ENCODE assay signal across 11 mouse cellular contexts in the genomic region with DNA sequence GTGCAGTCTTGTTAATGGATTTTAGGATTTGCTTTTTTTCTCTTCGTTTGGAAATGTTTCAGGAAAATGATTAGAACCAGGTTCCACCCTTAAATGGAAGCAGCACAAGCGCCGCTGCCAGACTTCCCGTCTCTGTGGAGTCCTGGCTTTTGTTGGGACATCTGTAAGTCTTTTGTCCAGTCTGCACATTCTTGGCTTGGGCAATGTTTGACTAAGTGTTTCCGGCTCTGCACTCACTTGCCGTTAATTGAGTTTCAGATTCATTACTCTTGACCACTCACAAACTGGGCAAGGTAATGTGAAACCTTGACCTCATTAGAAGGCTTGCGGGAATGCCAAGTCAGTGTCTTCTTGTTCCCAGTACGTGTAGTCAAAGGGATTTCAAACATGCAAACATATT. TPM values are rescaled to one million over a fixed set of nuclear protein-coding genes. Genes with fewer than 3 reads are reported as not detected.
DNase-seq lines count a peak whose midpoint lies in the region; ATAC-seq lines count a peak whose summit lies in the region.
"Had no signal": no experiment of that assay in that cellular context is flagged by ENCODE, and none has a peak within 500 bp of the region (broad histone marks: within the 10 kb centered on the region; RNA-seq: fewer than 3 reads in every experiment).

No protein-coding gene starts in this region.

- H3K36me3 ChIP-seq in midbrain, embryonic 16.5 days (ENCODE audit: control insufficient read depth, insufficient read depth, low read length) = peaks cover 15% of the 10 kb centered on the region
- peaks cover 13% of the 10 kb centered on the region for H3K36me3 ChIP-seq in hindbrain, embryonic 16.5 days (ENCODE audit: control insufficient read depth, insufficient read depth, low read length)

- no peak for ATAC-seq in midbrain, embryonic 16.5 days
- ATAC-seq in hindbrain, embryonic 16.5 days = no peak

- intact Hi-C loops in left cerebral cortex, postnatal 25 days (cut with DNase I) = loop anchor here (10.0 kb wide), 1 partner anchor 216 kb away; no protein-coding TSS in a partner anchor

- DNase-seq in retina, postnatal 1 day = peak; percentile 23
- DNase-seq in retina, embryonic 14.5 days (ENCODE audit: low spot score) = no peak
- DNase-seq in gastrocnemius, postnatal 25 days = peak; percentile 46
- peak; percentile 53 for DNase-seq in kidney, postnatal 10 days
- DNase-seq in yolk sac, embryonic 10.5 days (ENCODE audit: low spot score) = peak; percentile 75
- no peak for DNase-seq in left cerebral cortex, postnatal 25 days (ENCODE audit: low spot score in 2 of 2)
- DNase-seq: right cerebral cortex, postnatal 14 days had no signal

- WGBS in midbrain, embryonic 16.5 days = 77% methylated on average over 8 of the region's 8 CpGs
- WGBS in hindbrain, embryonic 16.5 days = 54% methylated on average over 8 of the region's 8 CpGs

- H3K4me1 ChIP-seq in midbrain, embryonic 16.5 days (ENCODE audit: control insufficient read depth, insufficient read depth, low read length) = no peaks in the 10 kb centered on the region
- H3K4me1 ChIP-seq in hindbrain, embryonic 16.5 days (ENCODE audit: control insufficient read depth, insufficient read depth, low read depth, low read length) = no peaks in the 10 kb centered on the region

- H3K4me3 ChIP-seq in midbrain, embryonic 16.5 days (ENCODE audit: low read depth, low read length) = no peak overlapping the region
- no peak overlapping the region for H3K4me3 ChIP-seq in hindbrain, embryonic 16.5 days (ENCODE audit: low read length)
- H3K4me3 ChIP-seq: erythroblast, embryonic 14.5 days had no signal

- H3K27ac ChIP-seq in midbrain, embryonic 16.5 days (ENCODE audit: low read length) = no peak overlapping the region
- no peak overlapping the region for H3K27ac ChIP-seq in hindbrain, embryonic 16.5 days (ENCODE audit: low read depth, low read length)

- no peaks in the 10 kb centered on the region for H3K9me3 ChIP-seq in midbrain, embryonic 16.5 days (replicated peaks; ENCODE audit: control insufficient read depth, low read length, poor library complexity, severe bottlenecking)
- no peaks in the 10 kb centered on the region for H3K9me3 ChIP-seq in hindbrain, embryonic 16.5 days (ENCODE audit: control insufficient read depth, low read length)
- H3K9me3 ChIP-seq: G1E had no signal

- H3K4me2 ChIP-seq in midbrain, embryonic 16.5 days (ENCODE audit: low read length) = no peak overlapping the region
- no peak overlapping the region for H3K4me2 ChIP-seq in hindbrain, embryonic 16.5 days (ENCODE audit: low read length)

- no peak overlapping the region for H3K9ac ChIP-seq in midbrain, embryonic 16.5 days (ENCODE audit: low read depth, low read length)
- no peak overlapping the region for H3K9ac ChIP-seq in hindbrain, embryonic 16.5 days (ENCODE audit: low read depth, low read length)

- H3K27me3 ChIP-seq in midbrain, embryonic 16.5 days (ENCODE audit: control insufficient read depth, insufficient read depth, low read depth, low read length) = no peaks in the 10 kb centered on the region
- H3K27me3 ChIP-seq in hindbrain, embryonic 16.5 days (replicated peaks; ENCODE audit: control insufficient read depth, insufficient read depth, low read length) = no peaks in the 10 kb centered on the region

RNA-seq across cellular contexts. Expression of a gene that starts 29.8 kb away (rescaled TPM):
- 10 to 100 TPM; 21.0 to 22.7 TPM for total RNA-seq in gastrocnemius, postnatal 25 days (2021)
- 10 to 100 TPM; 26.1 to 28.2 TPM for total RNA-seq in left cerebral cortex, postnatal 25 days (2021)
- 28.0 and 28.6 TPM in 2 replicates for polyA plus RNA-seq in midbrain, embryonic 16.5 days (2015; fragmentation: Nextera tagmentation; extraction: Ambion mirVana)
- polyA plus RNA-seq in hindbrain, embryonic 16.5 days (2015; fragmentation: Nextera tagmentation; extraction: Ambion mirVana) = 24.7 and 28.9 TPM in 2 replicates

RNA-seq across cellular contexts. Expression of a gene that starts 56.0 kb away (rescaled TPM):
- total RNA-seq in gastrocnemius, postnatal 25 days (2021) = not detected
- total RNA-seq in left cerebral cortex, postnatal 25 days (2021) = 100 to 1,000 TPM; 177 to 186 TPM
- 165 and 194 TPM in 2 replicates for polyA plus RNA-seq in midbrain, embryonic 16.5 days (2015; fragmentation: Nextera tagmentation; extraction: Ambion mirVana)
- polyA plus RNA-seq in hindbrain, embryonic 16.5 days (2015; fragmentation: Nextera tagmentation; extraction: Ambion mirVana) = 198 and 224 TPM in 2 replicates
- polyA plus RNA-seq: G1E had no signal

RNA-seq across cellular contexts. Expression of a gene that starts 59.1 kb away (rescaled TPM):
- 10 to 100 TPM; 29.4 to 31.9 TPM for total RNA-seq in gastrocnemius, postnatal 25 days (2021)
- 100 to 1,000 TPM; 106 to 109 TPM for total RNA-seq in left cerebral cortex, postnatal 25 days (2021)
- 90.3 and 108 TPM in 2 replicates for polyA plus RNA-seq in midbrain, embryonic 16.5 days (2015; fragmentation: Nextera tagmentation; extraction: Ambion mirVana)
- polyA plus RNA-seq in hindbrain, embryonic 16.5 days (2015; fragmentation: Nextera tagmentation; extraction: Ambion mirVana) = 127 and 141 TPM in 2 replicates

Comparison
In these comparisons a context has a peak if more than half of its experiments do, and no peak if none do; other contexts are left out.
1. DNase-seq: peak in retina, postnatal 1 day (single experiment), gastrocnemius, postnatal 25 days (single experiment), kidney, postnatal 10 days (single experiment) and yolk sac, embryonic 10.5 days (single experiment); none in retina, embryonic 14.5 days (single experiment) and left cerebral cortex, postnatal 25 days (0 of 2).
2. RNA of a gene that starts 56.0 kb away (total RNA-seq): 177 to 186 TPM in left cerebral cortex, postnatal 25 days; not detected in gastrocnemius, postnatal 25 days; every median in the first group is over 100 times any median in the second.